Mouse (Mus musculus) lung, postnatal 0 days (tissue): ENCODE results near the gene Enpp7.

Experiments
- CTCF ChIP-seq: IDR thresholded peaks from 2 replicates; pipeline ENCODE4 v1.5.1; 2016; ENCODE audit warnings: antibody characterized with exemption, mild to moderate bottlenecking
- EP300 ChIP-seq: IDR thresholded peaks from 2 replicates; pipeline ENCODE4 v1.6.1; 2016; ENCODE audit warnings: antibody characterized with exemption, mild to moderate bottlenecking, control low read depth

GRCm38 (mm10) chr11:119040600-119041324 lies 52.8 kb downstream of the Enpp7 start, which contains the start of gene Cbx8:
- no peak for TF ChIP-seq EP300
- TF ChIP-seq CTCF = no peak
